Mouse (Mus musculus) lung, postnatal 4 days (tissue): ENCODE data around the gene Eif3i.
"Not testable (repeated sequence)": the region's sequence is repeated elsewhere in the genome, so short reads cannot be mapped to it uniquely, and the experiment has no call there.

Experiments used
- DNase-seq, 2 experiments: peaks; one replicate each; pipeline ENCODE4 v3.0.0; 2021

Gene Eif3i

DNA sequence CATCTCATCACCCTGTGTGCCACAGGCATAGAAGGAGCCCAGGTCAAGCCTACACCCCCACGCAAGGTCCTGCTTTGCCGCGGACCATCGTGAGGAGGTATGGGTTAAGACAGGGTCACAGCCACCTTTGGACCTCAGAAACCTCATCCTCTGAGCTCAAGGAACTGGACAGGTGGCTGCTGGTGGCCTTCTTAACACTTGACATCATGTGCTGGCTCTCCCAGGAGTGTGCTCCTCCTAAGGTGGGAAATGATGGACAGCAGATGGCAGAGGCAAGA is 27.4 kb downstream of the Eif3i start:
- no peak for DNase-seq

DNA sequence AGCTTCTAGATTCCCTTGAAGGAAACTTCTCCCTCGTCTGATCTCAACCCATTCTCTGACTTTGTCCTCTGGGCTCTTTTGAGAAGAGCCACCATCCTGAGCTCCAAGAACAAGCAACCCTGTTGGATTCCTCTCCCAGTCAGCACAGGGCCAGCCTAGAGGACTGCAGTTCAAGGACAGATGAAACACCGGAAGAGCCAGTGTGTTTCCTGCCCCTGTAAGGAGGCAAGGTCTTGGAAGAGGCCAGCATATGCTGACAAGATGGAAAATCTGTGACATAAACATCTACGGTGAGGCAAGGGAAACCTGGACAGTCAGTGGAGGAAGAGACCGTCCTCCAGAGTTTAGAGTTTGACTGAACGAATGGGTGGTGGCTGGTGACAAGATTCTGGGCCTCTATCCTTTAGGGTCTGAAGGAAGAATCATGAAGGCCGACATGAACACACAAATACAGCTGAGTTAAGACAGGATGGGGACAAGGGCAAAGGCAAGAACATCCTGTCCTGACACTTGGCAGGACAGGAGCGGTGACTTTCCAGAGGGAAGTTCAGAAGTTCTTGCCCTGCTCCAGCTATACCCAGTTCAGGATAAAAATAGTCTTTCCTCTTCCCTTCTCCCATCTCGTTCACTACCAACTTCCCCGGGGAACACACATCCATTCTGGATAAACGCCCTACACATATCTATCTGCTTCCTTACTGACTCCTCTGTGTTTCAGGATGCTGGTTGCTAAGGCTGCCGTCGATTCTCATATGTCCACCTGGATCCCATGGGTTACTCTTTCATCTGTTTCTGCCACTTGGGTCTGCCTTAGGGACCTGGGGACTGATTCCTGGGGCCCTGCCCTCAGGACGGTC is 28.0 kb downstream of the Eif3i start:
- DNase-seq, result peak in 1 of 2 experiments; percentile 8

- DNase-seq, result no peak
Measured at GRCm38 (mm10) chr4:129571551-129572084, 28.8 kb downstream of the Eif3i start.

DNA sequence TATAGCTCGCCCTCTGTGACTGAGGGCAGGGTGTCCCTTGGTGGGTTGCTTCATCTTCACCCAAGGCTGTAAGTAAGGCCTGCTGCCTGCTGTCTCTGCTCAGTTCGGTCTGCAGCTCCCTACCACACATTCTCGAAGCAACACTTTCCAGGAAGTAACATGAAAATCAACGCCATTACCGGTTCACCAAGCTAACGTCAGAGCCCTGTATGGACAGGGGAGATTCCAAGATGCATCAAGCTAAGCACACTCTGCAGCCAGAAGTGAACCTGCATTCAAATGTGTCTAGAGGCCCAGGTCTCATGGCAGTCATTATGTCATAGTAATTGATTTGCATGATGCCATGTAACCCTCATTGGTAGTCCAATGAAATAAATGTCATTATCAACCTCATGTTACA is 30.4 kb downstream of the Eif3i start:
- DNase-seq, result no peak

GRCm38 (mm10) chr4:129568366-129568765 is 32.1 kb downstream of the Eif3i start:
- DNase-seq, result no peak

GRCm38 (mm10) chr4:129565139-129565538 is 35.3 kb downstream of the Eif3i start:
- DNase-seq, result no peak

DNA sequence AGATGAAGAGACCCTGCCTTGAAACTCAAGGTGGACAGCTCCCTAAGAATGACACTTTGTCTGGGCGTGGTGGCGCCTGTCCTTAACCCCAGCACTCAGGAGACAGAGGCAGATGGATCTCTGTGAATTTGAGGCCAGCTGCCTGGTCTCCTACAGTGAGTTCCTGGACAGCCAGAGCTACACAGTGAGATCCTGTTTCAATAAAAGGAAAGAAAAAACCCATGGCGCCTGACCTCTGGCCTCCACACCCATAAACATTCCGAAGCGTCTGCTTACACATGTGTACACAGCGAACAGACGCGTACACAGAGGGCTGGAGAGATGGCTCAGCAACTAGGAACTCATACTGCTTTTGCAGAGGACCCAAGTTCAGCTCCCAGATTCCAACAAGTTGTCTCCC is 36.7 kb downstream of the Eif3i start:
- peak in 1 of 2 experiments; percentile 40 for DNase-seq

DNA sequence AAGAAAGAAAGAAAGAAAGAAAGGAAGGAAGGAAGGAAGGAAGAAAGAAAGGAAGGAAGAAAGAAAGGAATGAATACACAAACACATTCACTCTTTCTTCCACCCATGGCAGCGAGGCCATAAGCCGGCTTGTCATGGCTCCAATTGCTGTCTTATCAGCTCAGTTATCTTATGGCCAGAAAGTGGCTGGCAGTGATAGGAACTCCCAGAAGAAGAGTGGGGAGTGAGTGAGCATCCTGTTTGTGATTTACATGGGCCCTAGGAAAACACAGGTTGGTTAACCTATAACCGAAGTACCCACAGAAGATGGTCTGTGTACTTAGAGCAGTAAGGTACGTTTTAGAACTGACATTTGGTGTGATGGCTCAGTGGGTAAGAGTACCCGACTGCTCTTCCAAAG is 39.3 kb downstream of the Eif3i start:
- no peak for DNase-seq

GRCm38 (mm10) chr4:129558321-129558955 is 42.0 kb downstream of the Eif3i start:
- peak; percentile 20 to 44 for DNase-seq

GRCm38 (mm10) chr4:129557256-129557808 is 43.1 kb downstream of the Eif3i start:
- DNase-seq, result no peak

- peak; percentile 93 to 94 for DNase-seq
Measured at GRCm38 (mm10) chr4:129556532-129557223, 43.8 kb downstream of the Eif3i start.

- DNase-seq, result peak in 1 of 2 experiments; percentile 19
Measured at GRCm38 (mm10) chr4:129555862-129556531, 44.5 kb downstream of the Eif3i start.

DNA sequence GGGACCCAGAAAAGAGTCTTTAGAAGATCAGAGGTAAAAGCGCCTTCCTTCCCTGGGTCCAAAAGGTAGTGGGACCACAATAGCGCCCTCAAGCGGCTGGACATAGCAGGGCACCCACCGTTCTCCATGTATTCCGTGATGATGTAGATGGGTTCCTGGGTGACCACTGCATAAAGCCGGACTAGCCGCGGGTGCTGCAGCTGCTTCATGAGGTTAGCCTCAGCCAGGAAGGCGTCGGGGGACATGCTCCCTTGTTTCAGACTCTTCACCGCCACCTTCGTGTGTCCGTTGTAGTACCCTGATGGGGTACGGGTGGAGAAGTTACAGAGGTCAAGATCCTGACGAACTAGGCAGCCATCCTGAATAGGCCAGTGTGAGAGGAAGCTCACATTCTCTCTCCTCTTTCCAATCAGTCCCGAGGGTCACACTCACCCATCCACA is 45.0 kb downstream of the Eif3i start:
- DNase-seq, result peak; percentile 56 to 74

DNA sequence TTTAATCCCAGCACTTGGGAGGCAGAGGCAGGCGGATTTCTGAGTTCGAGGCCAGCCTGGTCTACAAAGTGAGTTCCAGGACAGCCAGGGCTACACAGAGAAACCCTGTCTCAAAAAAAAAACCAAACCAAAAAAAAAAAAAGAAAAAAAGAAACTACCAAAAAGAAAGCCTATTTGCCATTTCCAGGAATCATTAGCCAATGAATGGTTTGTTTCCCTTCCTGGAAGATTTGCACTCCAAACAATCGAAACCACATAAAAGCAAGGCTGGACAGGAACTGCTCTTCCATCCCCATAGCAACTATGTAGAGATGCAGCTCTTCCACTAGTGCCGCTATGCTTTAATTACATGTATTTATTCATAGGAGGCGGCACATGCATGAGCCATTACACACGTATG is 45.9 kb downstream of the Eif3i start:
- not testable (repeated sequence) for DNase-seq

GRCm38 (mm10) chr4:129550295-129550694 is 50.2 kb downstream of the Eif3i start:
- DNase-seq, result no peak

- DNase-seq, result peak in 1 of 2 experiments; percentile 51
Measured at GRCm38 (mm10) chr4:129549306-129549705, 51.1 kb downstream of the Eif3i start.

- DNase-seq, result not testable (repeated sequence)
Measured at GRCm38 (mm10) chr4:129547631-129548030, 52.8 kb downstream of the Eif3i start.

- DNase-seq, result no peak
Measured at GRCm38 (mm10) chr4:129544106-129544505, 56.3 kb downstream of the Eif3i start.

- DNase-seq, result peak; percentile 99 to 100
Measured at GRCm38 (mm10) chr4:129542592-129543141, 57.8 kb downstream of the Eif3i start, which contains the start of gene Hdac1. Hdac1 (minus strand) TSS chr4:129542713.
